Mouse (Mus musculus) G1E (cell line): ENCODE data around the gene Ppp1r36. TPM values are rescaled to one million over a fixed set of nuclear protein-coding genes. Genes with fewer than 3 reads are reported as not detected.

Experiments used
- ATAC-seq: 2 replicates; pipeline ENCODE4 v1.8.0; 2016; ENCODE audit warnings: mild to moderate bottlenecking; ENCODE audit not compliant: insufficient number of reproducible peaks, poor library complexity, low FRiP score, severe bottlenecking; ENCODE audit errors: extremely low read depth
- DNase-seq: peaks from one replicate; pipeline ENCODE4 v3.0.0; 2012; ENCODE audit warnings: low spot score
- H3K27me3 ChIP-seq: 2 replicates; pipeline ENCODE4 v1.6.1; 2012; ENCODE audit warnings: mild to moderate bottlenecking, low read length, inconsistent platforms; ENCODE audit not compliant: insufficient read depth
- H3K36me3 ChIP-seq: replicated peaks from 2 replicates; pipeline ENCODE3; 2012; ENCODE audit warnings: mild to moderate bottlenecking, inconsistent platforms
- H3K4me1 ChIP-seq: 2 replicates; pipeline ENCODE4 v1.6.1; 2012; ENCODE audit warnings: low read depth, low read length, inconsistent platforms, mixed read lengths; ENCODE audit not compliant: insufficient read depth
- H3K4me3 ChIP-seq: 2 replicates; pipeline ENCODE4 v1.5.1; 2012; ENCODE audit warnings: low read depth, mild to moderate bottlenecking, inconsistent platforms, low read length, moderate library complexity, mixed read lengths
- H3K9me3 ChIP-seq: replicated peaks from 2 replicates; pipeline ENCODE4 v1.6.1; 2012; ENCODE audit warnings: inconsistent platforms
- CTCF ChIP-seq: IDR thresholded peaks from 2 replicates; pipeline ENCODE4 v1.5.1; 2012; ENCODE audit warnings: low read depth, low read length, inconsistent platforms, mixed read lengths
- GATA1 ChIP-seq: IDR thresholded peaks from 2 replicates; pipeline ENCODE4 v1.6.1; 2012; ENCODE audit warnings: borderline replicate concordance, low read length, inconsistent platforms, mixed read lengths
- GATA2 ChIP-seq: IDR thresholded peaks from 2 replicates; pipeline ENCODE4 v1.6.1; 2012; ENCODE audit warnings: low read depth, low read length, inconsistent platforms, borderline replicate concordance
- POLR2AphosphoS5 ChIP-seq: IDR thresholded peaks from 2 replicates; pipeline ENCODE4 v1.6.1; 2012; ENCODE audit warnings: low read depth, low read length, inconsistent platforms; ENCODE audit not compliant: insufficient replicate concordance
- TAL1 ChIP-seq: conservative IDR thresholded peaks from 2 replicates; pipeline ENCODE4 v1.6.1; 2012; ENCODE audit warnings: low read depth, low read length, inconsistent platforms, mixed read lengths
- polyA plus RNA-seq: library from polyadenylated mRNA; stranded (reverse); fragments of >175 nt; gene quantifications from 2 replicates; pipeline ENCODE4 v1.2.3, GENCODE M21; 2012
- total RNA-seq, 2 experiments: library from RNA; stranded (forward) in 1 of 2; stranded (reverse) in 1 of 2; fragments of 200-1000 nt in 1 of 2; fragments of >200 nt in 1 of 2; fragmentation: Nextera tagmentation in 1 of 2; gene quantifications; 2 replicates each; pipeline ENCODE4 v1.2.3; 2014 to 2017

Ppp1r36 gene
- total and polyA plus RNA-seq, 3 experiments = 0.38 TPM; not detected in 2

- Histone ChIP-seq H3K9me3 (peaks cover 20% of the 10 kb centered on the region), H3K4me1 (peaks cover 28% of the 10 kb centered on the region), H3K4me3 (peak overlapping the region; percentile 82), H3K36me3 (peaks cover 15% of the 10 kb centered on the region), H3K27me3 (peaks cover 15% of the 10 kb centered on the region; the same call in 1 of the 2 replicates)
- DNase-seq = no peak
- no peak for ATAC-seq
- TF ChIP-seq TAL1 (no peak), POLR2AphosphoS5 (no peak), CTCF (no peak), GATA2 (no peak)
These were observed 12.5 kb upstream of the Ppp1r36 start for GRCm38 (mm10) chr12:76404836-76405182.

- TF ChIP-seq POLR2AphosphoS5 (no peak), GATA1 (no peak), TAL1 (no peak), CTCF (no peak), GATA2 (no peak)
- peaks cover 14% of the 10 kb centered on the region for H3K36me3 ChIP-seq
- ATAC-seq = no peak
- H3K9me3 ChIP-seq = peaks cover 20% of the 10 kb centered on the region
- no peak for DNase-seq
- H3K4me3 ChIP-seq = peak overlapping the region; percentile 82
- peaks cover 30% of the 10 kb centered on the region for H3K4me1 ChIP-seq
- H3K27me3 ChIP-seq = peaks cover 17% of the 10 kb centered on the region; the same call in 1 of the 2 replicates
These were observed 12.0 kb upstream of the Ppp1r36 start for GRCm38 (mm10) chr12:76405183-76405970.

DNA sequence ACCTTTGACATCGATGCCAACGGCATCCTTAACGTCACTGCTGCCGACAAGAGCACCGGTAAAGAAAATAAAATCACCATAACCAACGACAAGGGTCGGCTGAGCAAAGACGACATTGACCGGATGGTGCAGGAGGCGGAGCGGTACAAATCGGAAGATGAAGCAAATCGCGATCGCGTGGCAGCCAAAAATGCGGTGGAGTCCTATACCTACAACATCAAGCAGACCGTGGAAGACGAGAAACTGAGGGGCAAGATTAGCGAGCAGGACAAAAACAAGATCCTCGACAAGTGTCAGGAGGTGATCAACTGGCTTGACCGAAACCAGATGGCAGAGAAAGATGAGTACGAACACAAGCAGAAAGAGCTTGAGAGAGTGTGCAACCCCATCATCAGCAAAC, 11.4 kb upstream of the Ppp1r36 start:
- H3K9me3 ChIP-seq = peaks cover 20% of the 10 kb centered on the region
- H3K36me3 ChIP-seq = peaks cover 14% of the 10 kb centered on the region
- peak overlapping the region; percentile 82; the same call in 1 of the 2 replicates for H3K4me3 ChIP-seq
- DNase-seq (no peak), ATAC-seq (no peak)
- TF ChIP-seq POLR2AphosphoS5 (no peak), TAL1 (no peak), GATA2 (no peak), CTCF (no peak), GATA1 (no peak)
- H3K4me1 ChIP-seq = peaks cover 30% of the 10 kb centered on the region
- H3K27me3 ChIP-seq = peaks cover 19% of the 10 kb centered on the region; the same call in 1 of the 2 replicates

DNA sequence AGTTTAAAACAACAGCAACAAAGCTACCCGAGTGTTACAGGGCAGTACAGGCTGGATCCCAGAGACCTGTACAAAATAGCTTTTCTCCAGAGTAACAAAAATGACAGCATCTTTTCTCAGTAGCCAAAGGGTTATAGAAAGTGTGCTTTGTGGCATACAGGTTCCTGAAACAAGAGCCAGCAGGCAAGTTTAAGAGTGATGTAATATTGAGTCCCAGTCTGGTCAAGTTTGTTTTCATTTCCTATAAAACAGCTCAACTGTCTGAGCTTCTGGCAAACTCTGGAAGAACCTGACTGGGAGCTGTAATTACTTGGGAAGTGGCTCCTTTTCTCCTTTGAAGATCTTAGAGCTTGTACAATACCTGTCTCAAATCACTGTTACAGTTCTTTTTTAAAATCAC, 10.2 kb upstream of the Ppp1r36 start:
- no peak overlapping the region for H3K4me3 ChIP-seq
- peaks cover 20% of the 10 kb centered on the region for H3K9me3 ChIP-seq
- H3K4me1 ChIP-seq = peaks cover 24% of the 10 kb centered on the region
- ATAC-seq (no peak), DNase-seq (no peak)
- H3K27me3 ChIP-seq = peaks cover 19% of the 10 kb centered on the region; the same call in 1 of the 2 replicates
- TF ChIP-seq POLR2AphosphoS5 = no peak
- no peak for TF ChIP-seq GATA2
- TF ChIP-seq CTCF = no peak
- TF ChIP-seq TAL1 = no peak
- no peak for TF ChIP-seq GATA1
- peaks cover 14% of the 10 kb centered on the region for H3K36me3 ChIP-seq

DNA sequence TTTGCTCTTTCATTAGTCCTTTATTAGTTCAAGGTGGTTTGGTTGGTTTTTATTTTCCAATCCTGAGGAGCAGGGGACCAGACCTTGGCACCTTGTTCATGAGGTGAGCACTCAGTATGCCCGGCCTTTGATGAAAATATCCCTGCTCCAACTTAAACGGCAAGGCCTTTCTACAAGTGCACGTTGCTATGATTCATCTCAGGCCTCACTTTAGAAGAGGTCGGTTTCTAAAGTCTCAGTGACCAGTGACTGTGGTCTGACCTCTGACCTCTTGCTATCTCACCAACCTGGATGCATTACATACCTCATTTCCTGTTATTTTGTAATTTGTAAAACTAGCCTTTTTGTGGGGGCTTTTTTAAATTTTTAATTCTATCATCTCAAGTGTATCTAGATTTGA, 8.2 kb upstream of the Ppp1r36 start:
- peaks cover 20% of the 10 kb centered on the region for H3K9me3 ChIP-seq
- no peak overlapping the region for H3K4me3 ChIP-seq
- ATAC-seq (no peak), DNase-seq (no peak)
- TF ChIP-seq TAL1 = no peak
- TF ChIP-seq GATA2 = no peak
- TF ChIP-seq POLR2AphosphoS5 = no peak
- no peak for TF ChIP-seq GATA1
- no peak for TF ChIP-seq CTCF
- peaks cover 19% of the 10 kb centered on the region; the same call in 1 of the 2 replicates for H3K27me3 ChIP-seq
- peaks cover 14% of the 10 kb centered on the region for H3K36me3 ChIP-seq
- H3K4me1 ChIP-seq = peaks cover 13% of the 10 kb centered on the region

- H3K27me3 ChIP-seq = peaks cover 17% of the 10 kb centered on the region
- ATAC-seq = no peak
- H3K4me1 ChIP-seq = peaks cover 3% of the 10 kb centered on the region; the same call in 1 of the 2 replicates
- no peak overlapping the region for H3K4me3 ChIP-seq
- TF ChIP-seq CTCF = no peak
- no peak for TF ChIP-seq TAL1
- no peak for TF ChIP-seq POLR2AphosphoS5
- TF ChIP-seq GATA2 = no peak
- no peak for TF ChIP-seq GATA1
- H3K9me3 ChIP-seq = peaks cover 11% of the 10 kb centered on the region
- no peaks in the 10 kb centered on the region for H3K36me3 ChIP-seq
- DNase-seq = no peak
These were observed 1.8 kb upstream of the Ppp1r36 start for GRCm38 (mm10) chr12:76415383-76416010.
